Mouse (Mus musculus): Measurements from ENCODE around the gene Gtf3c2.

DNA sequence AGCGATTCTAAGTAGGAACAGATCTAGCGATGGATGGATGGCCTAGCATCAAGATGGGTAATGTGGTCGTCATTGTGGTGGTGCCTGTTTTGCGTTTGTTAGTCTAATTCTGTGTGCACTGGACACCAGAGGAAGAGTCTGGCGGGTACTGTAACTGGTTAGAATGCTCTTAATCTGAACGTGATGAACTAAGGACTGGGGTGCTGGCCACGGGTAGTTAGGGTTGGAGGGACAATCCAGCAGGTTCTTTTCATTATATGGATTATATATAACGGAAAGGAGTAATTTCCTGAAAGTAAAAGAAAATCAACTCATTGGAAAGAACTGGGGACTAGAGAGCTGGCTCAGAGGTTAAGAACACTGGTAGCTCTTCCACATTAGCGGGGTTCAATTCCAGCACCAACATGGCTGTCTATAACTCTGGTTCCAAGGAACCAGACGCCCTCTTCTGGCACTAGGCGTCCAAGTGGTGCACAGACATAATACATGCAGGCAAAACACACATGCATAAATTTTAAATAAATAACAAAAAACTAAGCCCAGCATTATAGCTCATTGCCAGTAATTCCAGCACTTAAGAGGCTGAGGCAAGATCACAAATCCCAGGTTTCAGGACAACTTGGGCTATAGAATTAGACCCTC lies 41.5 kb upstream of the Gtf3c2 start:
- TF ChIP-seq ZNF384 (IDR thresholded peaks at IDR 0.05; ENCODE audit: low read depth, low read length) (no peak), CHD2 (IDR thresholded peaks at IDR 0.05; ENCODE audit: low read depth, low read length) (no peak), ZC3H11A (IDR thresholded peaks at IDR 0.05; ENCODE audit: borderline replicate concordance, low read depth, low read length) (no peak), MAFK (IDR thresholded peaks at IDR 0.05; ENCODE audit: insufficient read depth, low read depth, low read length) (no peak), HCFC1 (IDR thresholded peaks at IDR 0.05; ENCODE audit: borderline replicate concordance, insufficient read depth, low read length) (no peak)

Data from ES-E14 (cell line).